Mouse (Mus musculus) lung, postnatal 25 days (tissue): ENCODE results near the gene Grip1.

ENCODE experiments used
- DNase-seq: peaks from one replicate; pipeline ENCODE4 v3.0.0; 2022; ENCODE audit warnings: low spot score

Grip1 gene

GRCm38 (mm10) chr10:119666386-119666785 lies 212.8 kb downstream of the Grip1 start:
- DNase-seq, result no peak

DNA sequence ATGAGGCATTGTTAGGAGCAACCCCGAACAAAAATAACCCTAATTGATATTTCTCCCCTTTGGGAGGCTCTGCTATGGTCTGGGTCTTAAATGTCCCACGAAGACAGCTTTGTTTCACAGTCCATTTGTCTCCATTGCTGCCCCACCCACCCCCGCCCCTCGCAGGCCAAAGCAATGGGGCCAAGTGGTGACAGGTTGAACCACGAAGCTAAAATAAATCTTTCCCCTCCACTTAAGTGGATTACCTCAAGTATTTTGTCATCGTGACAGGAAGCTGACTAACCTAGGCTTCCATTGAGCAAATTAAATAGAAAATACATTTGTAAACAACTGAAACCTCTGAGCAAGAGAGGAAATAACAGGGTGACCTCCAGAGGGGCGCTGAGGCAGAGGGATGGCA lies 216.8 kb downstream of the Grip1 start:
- DNase-seq, result no peak

- no peak for DNase-seq
Observed at GRCm38 (mm10) chr10:119684377-119684826, 230.8 kb downstream of the Grip1 start.

DNA sequence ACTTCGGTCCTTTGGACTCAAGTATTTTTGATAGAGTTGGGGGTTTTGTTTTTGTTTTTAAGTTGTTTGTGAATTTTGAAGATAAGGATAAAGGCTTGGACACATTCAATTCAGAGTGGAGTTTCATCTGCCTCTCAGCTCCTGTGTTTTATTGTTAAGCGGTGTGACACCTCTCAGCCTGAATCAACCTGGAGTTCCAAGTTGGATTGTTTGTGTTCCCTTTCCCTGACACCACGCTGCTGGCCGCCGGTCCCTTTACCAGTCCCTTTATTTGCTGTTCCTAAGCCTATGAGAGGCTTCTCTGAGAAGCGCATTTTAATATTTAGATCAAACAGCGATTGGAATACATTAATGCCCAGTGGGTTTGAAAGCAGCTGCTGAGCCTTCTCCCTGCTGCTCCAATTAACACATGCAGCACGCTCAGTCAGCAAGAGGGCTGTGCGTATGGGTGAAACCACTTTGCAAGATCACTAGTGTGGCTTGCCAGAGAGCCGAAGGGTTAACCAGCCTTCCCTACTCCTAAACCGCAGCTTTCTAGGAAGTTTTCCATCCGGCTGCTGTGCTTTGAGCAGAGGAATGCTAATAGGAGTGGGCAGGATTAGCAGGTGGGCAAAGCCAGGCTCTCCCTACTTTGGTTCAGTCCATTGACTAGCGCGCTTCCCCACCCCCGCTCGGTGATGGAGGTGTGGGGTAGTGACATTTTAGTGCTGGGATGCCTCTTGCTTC lies 237.9 kb downstream of the Grip1 start:
- no peak for DNase-seq

DNA sequence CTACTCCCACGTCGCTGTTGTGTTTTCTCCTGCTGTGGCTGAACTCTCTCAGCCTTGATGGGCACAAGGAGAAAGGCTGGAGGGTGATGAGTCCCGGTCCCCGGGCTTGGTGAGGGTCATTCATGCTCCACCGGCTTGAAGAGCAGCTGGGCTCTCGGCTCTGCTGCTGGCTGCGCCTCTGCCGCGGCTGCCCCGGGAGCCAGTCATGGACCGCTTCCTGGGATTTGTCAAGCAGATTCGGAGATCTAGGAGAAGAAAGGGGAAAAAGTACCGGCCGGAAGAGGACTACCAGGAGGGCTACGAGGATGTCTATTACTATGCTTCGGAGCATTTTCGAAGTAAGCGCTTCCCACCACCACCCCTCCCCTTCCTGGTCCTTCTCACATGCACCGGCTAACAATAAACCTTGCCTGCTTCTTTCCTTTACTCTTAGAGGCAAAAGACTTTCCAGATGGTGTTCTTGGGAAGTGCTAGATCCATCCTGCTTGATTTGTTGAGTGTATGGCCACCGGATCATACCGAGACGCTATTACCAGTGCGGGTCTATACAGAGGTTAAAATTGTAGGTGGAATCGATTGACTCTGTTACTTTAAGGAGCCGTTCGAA lies 238.8 kb downstream of the Grip1 start:
- DNase-seq, result no peak

GRCm38 (mm10) chr10:119693400-119693799 lies 239.8 kb downstream of the Grip1 start:
- DNase-seq, result no peak

GRCm38 (mm10) chr10:119697257-119697798 lies 243.7 kb downstream of the Grip1 start:
- DNase-seq, result no peak

GRCm38 (mm10) chr10:119705348-119705747 lies 251.7 kb downstream of the Grip1 start:
- no peak for DNase-seq

DNA sequence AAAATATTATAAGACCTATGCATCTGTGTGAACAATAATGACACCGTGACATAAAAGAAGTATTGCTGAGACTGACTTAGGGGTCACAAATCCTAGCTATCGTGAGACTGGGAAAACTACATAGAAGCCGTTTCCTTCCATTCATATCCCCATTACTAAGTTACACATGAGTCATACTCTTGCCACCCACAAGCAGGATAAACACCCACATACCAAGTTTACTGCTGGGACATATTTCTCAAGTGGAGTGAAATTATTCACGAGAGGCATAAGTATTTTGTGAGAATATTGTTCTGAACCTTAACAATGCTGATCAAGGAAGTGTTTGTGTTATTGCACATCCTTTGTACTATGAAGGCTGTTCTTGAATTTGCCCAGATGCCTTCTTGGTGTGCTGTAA lies 252.7 kb downstream of the Grip1 start:
- no peak for DNase-seq

- DNase-seq, result no peak
Observed at GRCm38 (mm10) chr10:119706983-119707382, 253.4 kb downstream of the Grip1 start.

GRCm38 (mm10) chr10:119721887-119722286 lies 268.3 kb downstream of the Grip1 start:
- DNase-seq, result peak; percentile 44

DNA sequence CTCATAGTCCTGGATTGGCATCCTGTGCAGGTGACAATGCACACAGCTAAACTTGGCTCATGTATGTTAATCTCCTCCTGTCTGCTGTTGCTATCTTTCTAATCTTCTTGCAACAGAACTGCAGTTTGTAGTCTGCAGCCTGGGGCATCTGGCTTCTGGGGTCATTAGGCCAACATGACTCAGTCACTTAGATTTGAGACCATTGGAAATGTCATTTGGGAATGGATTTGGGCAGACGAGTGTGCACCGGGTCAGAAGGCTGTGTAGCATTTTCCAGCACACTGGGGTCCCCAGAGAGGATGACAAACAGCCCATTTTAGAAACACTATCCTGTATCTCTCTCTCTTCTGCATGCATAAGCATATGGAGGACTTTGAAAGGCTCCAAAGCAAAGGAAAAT lies 268.8 kb downstream of the Grip1 start:
- no peak for DNase-seq

DNA sequence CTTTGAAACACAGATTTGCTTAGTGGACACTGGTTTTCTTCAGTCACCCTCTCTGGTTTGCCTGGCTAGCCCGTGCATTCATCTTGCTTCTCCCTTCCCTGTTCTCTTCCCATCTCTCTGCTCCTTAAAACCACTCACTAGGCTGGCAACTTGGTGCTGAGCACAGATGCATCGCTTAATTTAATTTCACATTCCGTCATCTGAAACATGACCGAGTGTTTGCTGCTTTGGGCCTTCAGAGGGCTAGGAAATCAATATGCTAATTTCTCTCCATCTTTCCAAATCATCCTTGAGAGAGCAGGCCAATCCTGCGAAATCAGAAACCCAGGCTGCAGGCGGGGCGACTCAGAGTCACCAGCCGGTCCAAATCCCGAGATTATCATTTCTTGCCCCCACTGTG lies 270.0 kb downstream of the Grip1 start:
- no peak for DNase-seq

GRCm38 (mm10) chr10:119725363-119725762 lies 271.7 kb downstream of the Grip1 start:
- DNase-seq, result no peak

DNA sequence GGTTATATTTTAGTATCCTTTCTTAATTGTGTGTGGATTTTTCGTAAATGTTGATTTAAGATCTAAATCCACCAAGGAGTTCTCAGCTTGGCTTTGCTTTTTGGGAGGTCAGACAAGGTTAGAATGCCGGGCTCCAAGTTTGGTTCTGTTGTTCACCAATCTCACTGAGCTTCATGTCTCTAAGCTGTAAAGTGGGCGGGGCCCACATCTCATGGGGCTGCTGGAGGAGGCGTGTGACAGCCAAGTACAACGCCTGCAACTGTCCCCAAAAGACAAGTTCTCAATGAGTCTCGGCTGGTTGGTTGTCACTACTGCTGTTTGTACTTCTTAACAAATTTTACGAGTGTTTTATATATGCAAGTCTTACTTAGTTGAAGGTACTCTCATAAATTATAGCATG lies 272.3 kb downstream of the Grip1 start:
- DNase-seq, result no peak

- no peak for DNase-seq
Observed at GRCm38 (mm10) chr10:119726921-119727320, 273.3 kb downstream of the Grip1 start.

DNA sequence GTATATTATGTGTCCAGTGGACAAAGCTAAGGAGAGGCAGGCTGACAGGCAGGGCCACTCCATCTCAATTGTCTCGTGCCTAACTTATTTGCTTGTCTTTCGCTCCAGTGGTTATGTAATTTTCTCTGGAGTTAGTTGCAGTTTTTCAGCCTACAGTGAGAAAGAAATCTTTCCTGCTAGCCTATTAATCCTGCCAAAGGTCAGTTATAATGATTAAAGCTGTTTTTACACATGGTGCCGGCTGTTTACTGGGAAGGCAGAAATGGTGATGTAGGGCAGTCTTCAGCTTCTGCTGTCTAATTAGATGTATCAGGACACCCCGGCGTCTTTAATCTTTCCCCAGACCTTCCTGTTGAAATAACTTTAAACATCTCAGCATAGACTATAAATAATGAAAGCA lies 276.6 kb downstream of the Grip1 start:
- DNase-seq, result no peak

DNA sequence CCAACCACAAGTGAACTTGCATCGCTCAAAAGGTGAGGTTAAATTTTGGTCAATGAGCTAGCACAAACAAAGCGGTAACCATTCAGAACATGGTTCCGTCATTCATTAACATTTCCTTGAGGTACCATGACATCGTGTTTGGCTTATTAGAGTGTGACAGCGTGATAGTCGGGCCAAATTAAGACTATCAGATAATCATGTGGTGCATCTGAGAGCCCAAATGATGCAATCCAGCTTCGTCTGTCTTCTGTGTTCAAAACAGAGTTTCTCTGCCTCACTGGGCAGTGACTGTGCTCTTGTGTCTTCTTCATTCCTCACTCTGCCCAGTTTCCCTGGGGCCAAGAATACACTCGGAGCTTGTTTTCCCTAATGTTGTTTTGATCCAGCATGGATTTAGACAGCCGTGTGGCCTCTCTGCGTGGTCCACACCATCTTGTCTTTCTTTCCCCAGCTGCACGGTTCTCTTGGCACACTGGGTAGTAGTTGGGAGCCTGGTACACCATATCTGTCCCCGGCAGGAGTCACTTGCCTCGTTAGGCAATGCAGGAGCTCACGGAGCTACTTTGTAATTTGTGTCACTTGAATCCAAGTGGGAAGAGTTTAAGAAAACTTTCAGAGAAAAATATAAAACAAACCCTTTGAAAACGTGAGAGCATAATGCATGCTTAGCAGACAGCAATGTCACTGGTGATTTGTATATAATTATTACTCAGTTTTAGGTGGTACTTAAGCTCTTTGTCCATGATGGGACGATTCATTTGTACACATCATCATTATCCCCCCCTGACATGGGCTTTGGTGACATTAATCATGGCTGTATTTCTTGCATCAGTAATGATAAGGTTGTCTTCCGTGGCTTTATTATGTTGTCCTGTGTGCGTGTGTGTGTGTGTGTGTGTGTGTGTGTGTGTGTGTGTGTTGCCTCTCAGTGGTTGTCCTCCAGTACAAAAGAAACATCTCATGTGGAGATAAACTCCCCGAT lies 281.7 kb downstream of the Grip1 start:
- DNase-seq, result no peak

GRCm38 (mm10) chr10:119739466-119739865 lies 285.8 kb downstream of the Grip1 start:
- no peak for DNase-seq

- no peak for DNase-seq
Observed at GRCm38 (mm10) chr10:119742722-119743121, 289.1 kb downstream of the Grip1 start.

DNA sequence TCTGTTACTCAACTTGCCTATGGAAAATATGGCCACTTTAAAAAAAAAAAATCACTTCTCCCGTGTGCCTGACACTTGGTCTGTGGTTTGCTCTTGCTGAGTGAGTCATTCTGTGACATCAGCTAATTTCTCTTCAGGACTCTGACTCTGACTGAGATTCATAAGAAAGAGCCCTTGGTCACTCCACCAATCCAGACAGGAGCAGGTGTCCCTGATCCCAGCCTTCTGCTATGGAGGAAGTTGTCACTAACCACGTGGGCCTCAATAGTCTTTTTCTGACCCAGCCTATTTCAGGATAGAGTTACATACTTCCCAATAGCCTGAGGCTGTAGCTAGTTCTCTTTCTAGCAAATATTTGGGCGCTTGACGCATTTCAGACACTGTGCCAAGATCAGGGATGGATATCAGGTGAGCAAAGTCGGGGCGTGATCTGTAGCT lies 298.8 kb downstream of the Grip1 start:
- no peak for DNase-seq

DNA sequence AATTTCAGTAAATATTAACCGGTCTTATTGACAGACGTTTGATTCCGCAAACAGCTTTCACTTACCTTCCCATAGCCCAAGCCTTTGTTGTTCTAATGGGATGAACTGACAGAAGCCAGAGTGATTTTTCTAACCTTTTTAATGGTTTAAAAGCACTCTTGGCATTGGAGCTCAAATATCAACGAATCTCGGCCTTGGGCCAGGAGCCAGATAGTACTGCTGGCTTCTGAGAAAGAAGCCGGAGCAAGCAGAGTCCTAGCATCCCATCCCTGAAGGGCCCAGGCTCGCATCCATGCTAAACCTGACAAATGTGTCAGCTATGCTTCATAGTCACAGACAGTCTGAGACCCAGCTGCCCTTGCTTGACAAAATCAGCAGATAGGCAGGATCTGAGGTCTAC lies 302.6 kb downstream of the Grip1 start:
- DNase-seq, result no peak
